Mouse (Mus musculus) neural tube, embryonic 14.5 days (tissue): ENCODE data around the gene Fzd4. TPM values are rescaled to one million over a fixed set of nuclear protein-coding genes. Genes with fewer than 3 reads are reported as not detected.
A peak's percentile ranks its signal among the peaks of the same experiment; 100 is the strongest.

Experiments used
- ATAC-seq: fragments of 200-750 bp; cut with Nextera tagmentation; 2 replicates; pipeline ENCODE4 v1.8.0; 2017; ENCODE audit warnings: low read depth, mild to moderate bottlenecking, moderate TSS enrichment, moderate library complexity
- H3K27ac ChIP-seq: fragments of 300-500 bp; sonication (generic); 2 replicates; pipeline ENCODE4 v1.5.1; 2014; ENCODE audit warnings: low read depth, mild to moderate bottlenecking, control low read depth, low read length, moderate library complexity, mixed read lengths
- H3K27me3 ChIP-seq: fragments of 300-500 bp; sonication (generic); 2 replicates; pipeline ENCODE4 v1.6.1; 2014; ENCODE audit warnings: low read length; ENCODE audit not compliant: control insufficient read depth, insufficient read depth
- H3K36me3 ChIP-seq: fragments of 300-500 bp; sonication (generic); 2 replicates; pipeline ENCODE4 v1.6.1; 2014; ENCODE audit warnings: low read length, mixed read lengths; ENCODE audit not compliant: control insufficient read depth, insufficient read depth
- H3K4me1 ChIP-seq: fragments of 300-500 bp; sonication (generic); 2 replicates; pipeline ENCODE4 v1.6.1; 2014; ENCODE audit warnings: low read length; ENCODE audit not compliant: control insufficient read depth, insufficient read depth
- H3K4me2 ChIP-seq: fragments of 300-500 bp; sonication (generic); 2 replicates; pipeline ENCODE4 v1.6.1; 2014; ENCODE audit warnings: mild to moderate bottlenecking, low read depth, low read length, control low read depth
- H3K4me3 ChIP-seq: fragments of 300-500 bp; sonication (generic); 2 replicates; pipeline ENCODE4 v1.5.1; 2014; ENCODE audit warnings: low read depth, low read length, control low read depth, mixed read lengths
- H3K9ac ChIP-seq: fragments of 300-500 bp; sonication (generic); replicated peaks from 2 replicates; pipeline ENCODE4 v1.6.1; 2014; ENCODE audit warnings: low read depth, mild to moderate bottlenecking, control low read depth, low read length, mixed read lengths
- H3K9me3 ChIP-seq: fragments of 300-500 bp; sonication (generic); 2 replicates; pipeline ENCODE4 v1.6.1; 2016; ENCODE audit warnings: low read length; ENCODE audit not compliant: control insufficient read depth
- WGBS: fragments of 180-500 bp; shearing (Covaris S2); extraction: QIAGEN DNeasy Blood & Tissue Kit; methylation state at CpG from one replicate; pipeline ENCODE4 v1.1.7; 2014; 5-methylcytosine and 5-hydroxymethylcytosine counted together
- polyA plus RNA-seq: library from polyadenylated mRNA; unstranded; fragments of >200 nt; fragmentation: Nextera tagmentation; extraction: Ambion mirVana; gene quantifications from 2 replicates; pipeline ENCODE4 v1.2.1, GENCODE M21; 2014

The Fzd4 gene
- polyA plus RNA-seq, 1 experiment from 2014 or later: 2.8 TPM

- no peaks in the 10 kb centered on the region for H3K27me3 ChIP-seq
- 41% methylated on average over 7 of the region's 7 CpGs for WGBS
- no peak overlapping the region for H3K9ac ChIP-seq
- H3K36me3 ChIP-seq: no peaks in the 10 kb centered on the region
- no peaks in the 10 kb centered on the region for H3K9me3 ChIP-seq
- no peak overlapping the region for H3K4me2 ChIP-seq
- peak; percentile 61; the same call in 1 of the 2 replicates for ATAC-seq
- H3K27ac ChIP-seq: no peak overlapping the region
- H3K4me1 ChIP-seq: no peaks in the 10 kb centered on the region
- no peak overlapping the region for H3K4me3 ChIP-seq
Observed at GRCm38 (mm10) chr7:89456380-89457076, 52.4 kb downstream of the Fzd4 start.

GRCm38 (mm10) chr7:89459691-89460090, 55.5 kb downstream of the Fzd4 start:
- H3K36me3 ChIP-seq: no peaks in the 10 kb centered on the region
- H3K4me3 ChIP-seq: no peak overlapping the region
- H3K27me3 ChIP-seq: no peaks in the 10 kb centered on the region
- H3K9me3 ChIP-seq: no peaks in the 10 kb centered on the region
- no peaks in the 10 kb centered on the region for H3K4me1 ChIP-seq
- 86% methylated on average over 2 of the region's 2 CpGs for WGBS
- no peak overlapping the region for H3K4me2 ChIP-seq
- ATAC-seq: no peak
- no peak overlapping the region for H3K27ac ChIP-seq
- H3K9ac ChIP-seq: no peak overlapping the region

- Histone ChIP-seq H3K27ac (no peak overlapping the region), H3K4me1 (no peaks in the 10 kb centered on the region), H3K4me3 (no peak overlapping the region), H3K9ac (no peak overlapping the region), H3K27me3 (no peaks in the 10 kb centered on the region), H3K36me3 (no peaks in the 10 kb centered on the region), H3K9me3 (no peaks in the 10 kb centered on the region), H3K4me2 (no peak overlapping the region)
- no peak for ATAC-seq
Observed at GRCm38 (mm10) chr7:89460911-89461310, 56.8 kb downstream of the Fzd4 start.

- H3K36me3 ChIP-seq: no peaks in the 10 kb centered on the region
- H3K9me3 ChIP-seq: no peaks in the 10 kb centered on the region
- H3K27me3 ChIP-seq: no peaks in the 10 kb centered on the region
- H3K9ac ChIP-seq: no peak overlapping the region
- ATAC-seq: no peak; the same call in 1 of the 2 replicates
- no peak overlapping the region for H3K4me2 ChIP-seq
- H3K4me1 ChIP-seq: no peaks in the 10 kb centered on the region
- H3K27ac ChIP-seq: no peak overlapping the region
- H3K4me3 ChIP-seq: no peak overlapping the region
- 50% methylated on average over 3 of the region's 3 CpGs for WGBS
Observed at GRCm38 (mm10) chr7:89461351-89461750, 57.2 kb downstream of the Fzd4 start.

Other genes starting within 250 kb of the Fzd4 start
- gene Tmem135, start 133 bp upstream of the Fzd4 start, polyA plus RNA-seq: 31.7 and 36.4 TPM in 2 replicates
- gene Prss23, start 122.8 kb downstream of the Fzd4 start, polyA plus RNA-seq: 4.5 and 17.8 TPM in 2 replicates
- gene Me3, start 228.0 kb downstream of the Fzd4 start, polyA plus RNA-seq: 12.4 and 17.8 TPM in 2 replicates